Mouse (Mus musculus): ENCODE measurements around the gene Bend5. TPM values are rescaled to one million over a fixed set of nuclear protein-coding genes. Genes with fewer than 3 reads are reported as not detected.

Bend5 gene
- total and polyA plus RNA-seq, 2 experiments from 2014 or later = 7.9 to 13.8 TPM

DNA sequence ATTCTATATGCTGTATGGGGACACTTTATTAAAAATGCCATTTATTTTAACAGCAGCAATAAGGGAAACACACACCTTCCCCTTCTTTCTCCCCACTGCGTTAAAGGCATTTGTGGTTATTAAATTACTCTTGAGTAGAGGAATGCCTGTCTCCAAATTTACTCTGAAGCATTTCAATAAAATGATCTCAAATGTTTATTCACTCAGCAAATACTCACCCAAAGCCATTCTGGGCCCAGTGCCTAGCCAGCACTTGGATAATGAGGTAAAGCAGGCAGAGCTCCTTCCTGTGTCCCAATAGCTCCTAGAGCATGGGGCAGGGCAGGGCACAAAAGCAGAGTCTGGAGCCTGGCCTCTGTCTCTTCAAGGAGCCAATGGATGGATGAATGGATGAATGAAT is 58.2 kb downstream of the Bend5 start:
- H3K4me3 ChIP-seq (ENCODE audit: low read depth, low read length) = no peak overlapping the region
- no peak overlapping the region for H3K27ac ChIP-seq (ENCODE audit: low read depth)
- H3K9ac ChIP-seq (replicated peaks; ENCODE audit: low read depth, low read length) = no peak overlapping the region
- H3K4me1 ChIP-seq (ENCODE audit: control insufficient read depth, insufficient read depth) = no peaks in the 10 kb centered on the region; the same call in 1 of the 2 replicates
- no peaks in the 10 kb centered on the region for H3K9me3 ChIP-seq (replicated peaks; ENCODE audit: control insufficient read depth, low read length)
- H3K36me3 ChIP-seq (replicated peaks; ENCODE audit: control insufficient read depth, insufficient read depth, low read length) = no peaks in the 10 kb centered on the region
- 90% methylated on average over 1 of the region's 1 CpGs for WGBS
- no peaks in the 10 kb centered on the region for H3K27me3 ChIP-seq (ENCODE audit: control insufficient read depth, insufficient read depth, low read length)
- DNase-seq (ENCODE audit: low spot score) = no peak
- no peak for ATAC-seq (ENCODE audit: insufficient read depth, low read depth)
- no peak overlapping the region for H3K4me2 ChIP-seq (ENCODE audit: low read depth, low read length)
- TF ChIP-seq EP300 (IDR thresholded peaks at IDR 0.05; ENCODE audit: low read depth) (no peak), CTCF (IDR thresholded peaks at IDR 0.05; ENCODE audit: low read depth) (no peak)

DNA sequence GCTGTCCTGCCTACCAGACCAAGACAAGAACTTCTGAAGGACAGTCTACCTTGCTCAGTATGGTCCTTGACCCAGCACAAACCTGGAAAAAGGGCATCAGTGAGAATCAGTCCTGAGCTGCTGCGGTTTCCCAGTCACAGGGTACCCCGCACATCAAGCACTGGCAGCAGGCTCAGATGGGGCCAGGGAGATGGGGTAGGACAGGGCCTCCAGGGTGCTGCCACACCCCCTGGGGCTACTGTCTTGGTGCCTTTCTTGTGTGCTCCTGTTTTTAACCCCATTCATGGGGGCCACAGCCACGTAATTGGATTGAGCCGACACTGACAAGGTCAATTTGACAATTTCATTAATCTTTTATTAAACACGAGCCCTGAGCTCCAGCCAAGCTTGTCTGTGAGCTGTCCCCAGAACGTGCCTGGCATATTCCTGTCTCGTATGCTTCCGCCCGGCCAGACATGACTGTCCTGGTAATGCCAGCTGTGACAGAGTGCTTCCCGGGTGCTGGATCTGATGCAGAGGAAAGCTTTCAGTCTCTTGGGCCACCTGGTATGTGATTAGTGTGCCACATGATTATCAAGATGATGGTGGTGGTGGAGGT is 60.7 kb downstream of the Bend5 start:
- DNase-seq (ENCODE audit: low spot score) (no peak), ATAC-seq (ENCODE audit: insufficient read depth, low read depth) (no peak)
- no peaks in the 10 kb centered on the region for H3K9me3 ChIP-seq (replicated peaks; ENCODE audit: control insufficient read depth, low read length)
- WGBS = 73% methylated on average over 10 of the region's 10 CpGs
- no peaks in the 10 kb centered on the region for H3K27me3 ChIP-seq (ENCODE audit: control insufficient read depth, insufficient read depth, low read length)
- no peak overlapping the region for H3K9ac ChIP-seq (replicated peaks; ENCODE audit: low read depth, low read length)
- H3K4me1 ChIP-seq (ENCODE audit: control insufficient read depth, insufficient read depth) = no peaks in the 10 kb centered on the region; the same call in 1 of the 2 replicates
- H3K36me3 ChIP-seq (replicated peaks; ENCODE audit: control insufficient read depth, insufficient read depth, low read length) = no peaks in the 10 kb centered on the region
- H3K27ac ChIP-seq (ENCODE audit: low read depth) = no peak overlapping the region
- no peak overlapping the region for H3K4me2 ChIP-seq (ENCODE audit: low read depth, low read length)
- no peak for TF ChIP-seq EP300 (IDR thresholded peaks at IDR 0.05; ENCODE audit: low read depth)
- TF ChIP-seq CTCF (IDR thresholded peaks at IDR 0.05; ENCODE audit: low read depth) = no peak
- no peak overlapping the region for H3K4me3 ChIP-seq (ENCODE audit: low read depth, low read length)

GRCm38 (mm10) chr4:111477507-111477906 is 62.7 kb downstream of the Bend5 start:
- H3K4me1 ChIP-seq (ENCODE audit: control insufficient read depth, insufficient read depth) = no peaks in the 10 kb centered on the region; the same call in 1 of the 2 replicates
- no peak overlapping the region for H3K9ac ChIP-seq (replicated peaks; ENCODE audit: low read depth, low read length)
- TF ChIP-seq EP300 (IDR thresholded peaks at IDR 0.05; ENCODE audit: low read depth) = no peak
- TF ChIP-seq CTCF (IDR thresholded peaks at IDR 0.05; ENCODE audit: low read depth) = no peak
- H3K27me3 ChIP-seq (ENCODE audit: control insufficient read depth, insufficient read depth, low read length) = no peaks in the 10 kb centered on the region
- no peaks in the 10 kb centered on the region for H3K36me3 ChIP-seq (replicated peaks; ENCODE audit: control insufficient read depth, insufficient read depth, low read length)
- ATAC-seq (ENCODE audit: insufficient read depth, low read depth) (no peak), DNase-seq (ENCODE audit: low spot score) (no peak)
- no peaks in the 10 kb centered on the region for H3K9me3 ChIP-seq (replicated peaks; ENCODE audit: control insufficient read depth, low read length)
- H3K4me2 ChIP-seq (ENCODE audit: low read depth, low read length) = no peak overlapping the region
- no peak overlapping the region for H3K27ac ChIP-seq (ENCODE audit: low read depth)
- 46% methylated on average over 4 of the region's 4 CpGs for WGBS
- H3K4me3 ChIP-seq (ENCODE audit: low read depth, low read length) = no peak overlapping the region

GRCm38 (mm10) chr4:111483499-111483898 is 68.7 kb downstream of the Bend5 start:
- 65% methylated on average over 5 of the region's 5 CpGs for WGBS
- no peak for ATAC-seq (ENCODE audit: insufficient read depth, low read depth)

DNA sequence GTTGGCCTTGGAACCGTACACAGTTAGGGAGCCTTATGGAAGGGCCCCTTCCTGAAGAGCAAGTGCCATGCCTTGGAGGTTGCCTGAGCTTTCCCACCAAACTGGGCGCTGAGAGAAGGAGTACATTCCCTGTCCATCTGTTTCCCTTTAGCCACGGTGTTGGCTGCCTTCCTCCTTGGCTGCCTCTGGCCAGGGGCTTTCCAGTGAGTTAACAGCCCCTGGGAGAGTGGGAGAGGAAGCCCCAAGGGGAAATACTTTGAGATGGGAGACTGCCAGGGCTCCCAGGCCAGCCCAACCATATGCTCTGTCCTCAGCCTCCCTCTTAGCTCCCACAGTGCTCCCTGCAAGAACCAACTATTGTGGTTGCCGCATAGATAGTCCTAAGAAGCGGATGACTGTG is 70.4 kb downstream of the Bend5 start:
- no peaks in the 10 kb centered on the region for H3K36me3 ChIP-seq (replicated peaks; ENCODE audit: control insufficient read depth, insufficient read depth, low read length)
- no peaks in the 10 kb centered on the region for H3K27me3 ChIP-seq (ENCODE audit: control insufficient read depth, insufficient read depth, low read length)
- WGBS = 57% methylated on average over 5 of the region's 5 CpGs
- peak; percentile 57 for ATAC-seq (ENCODE audit: insufficient read depth, low read depth)
- no peaks in the 10 kb centered on the region for H3K9me3 ChIP-seq (replicated peaks; ENCODE audit: control insufficient read depth, low read length)
- TF ChIP-seq CTCF (IDR thresholded peaks at IDR 0.05; ENCODE audit: low read depth) = no peak
- no peak for TF ChIP-seq EP300 (IDR thresholded peaks at IDR 0.05; ENCODE audit: low read depth)
- no peak overlapping the region for H3K4me2 ChIP-seq (ENCODE audit: low read depth, low read length)
- no peak overlapping the region for H3K4me3 ChIP-seq (ENCODE audit: low read depth, low read length)
- no peaks in the 10 kb centered on the region for H3K4me1 ChIP-seq (ENCODE audit: control insufficient read depth, insufficient read depth)
- H3K27ac ChIP-seq (ENCODE audit: low read depth) = no peak overlapping the region
- DNase-seq (ENCODE audit: low spot score) = no peak
- no peak overlapping the region for H3K9ac ChIP-seq (replicated peaks; ENCODE audit: low read depth, low read length)

More at GRCm38 (mm10) chr4:111483499-111483898, 68.7 kb downstream of the Bend5 start:
- DNase-seq (ENCODE audit: low spot score) = no peak
- no peak overlapping the region for H3K9ac ChIP-seq (replicated peaks; ENCODE audit: low read depth, low read length)
- no peak overlapping the region for H3K4me3 ChIP-seq (ENCODE audit: low read depth, low read length)
- H3K4me2 ChIP-seq (ENCODE audit: low read depth, low read length) = no peak overlapping the region
- TF ChIP-seq CTCF (IDR thresholded peaks at IDR 0.05; ENCODE audit: low read depth) (no peak), EP300 (IDR thresholded peaks at IDR 0.05; ENCODE audit: low read depth) (no peak)
- H3K9me3 ChIP-seq (replicated peaks; ENCODE audit: control insufficient read depth, low read length) = no peaks in the 10 kb centered on the region
- no peaks in the 10 kb centered on the region for H3K27me3 ChIP-seq (ENCODE audit: control insufficient read depth, insufficient read depth, low read length)
- H3K4me1 ChIP-seq (ENCODE audit: control insufficient read depth, insufficient read depth) = no peaks in the 10 kb centered on the region
- no peaks in the 10 kb centered on the region for H3K36me3 ChIP-seq (replicated peaks; ENCODE audit: control insufficient read depth, insufficient read depth, low read length)
- H3K27ac ChIP-seq (ENCODE audit: low read depth) = no peak overlapping the region

DNA sequence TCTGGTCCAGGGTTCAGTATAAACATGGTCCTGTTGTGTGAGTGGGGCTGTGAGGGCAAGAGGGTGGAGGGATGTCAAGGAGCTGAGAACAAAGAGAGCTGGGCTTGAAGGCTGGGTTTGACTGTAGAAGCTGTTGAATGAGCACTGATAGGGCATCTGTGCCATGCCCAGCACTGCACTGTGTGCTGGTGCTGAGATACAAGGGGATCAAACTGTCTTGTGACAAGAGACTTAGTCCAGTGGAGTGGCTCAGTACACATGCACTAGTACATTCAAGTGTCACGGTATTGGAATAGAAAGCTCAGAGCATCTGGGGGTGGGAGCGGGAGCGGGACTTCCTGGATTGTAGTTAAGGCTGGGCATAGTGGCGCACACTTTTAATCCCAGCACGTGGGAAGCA is 71.4 kb downstream of the Bend5 start:
- TF ChIP-seq CTCF (IDR thresholded peaks at IDR 0.05; ENCODE audit: low read depth) (no peak), EP300 (IDR thresholded peaks at IDR 0.05; ENCODE audit: low read depth) (no peak)
- H3K36me3 ChIP-seq (replicated peaks; ENCODE audit: control insufficient read depth, insufficient read depth, low read length) = no peaks in the 10 kb centered on the region
- no peaks in the 10 kb centered on the region for H3K27me3 ChIP-seq (ENCODE audit: control insufficient read depth, insufficient read depth, low read length)
- H3K9ac ChIP-seq (replicated peaks; ENCODE audit: low read depth, low read length) = no peak overlapping the region
- no peak overlapping the region for H3K27ac ChIP-seq (ENCODE audit: low read depth)
- WGBS = 71% methylated on average over 5 of the region's 5 CpGs
- H3K4me1 ChIP-seq (ENCODE audit: control insufficient read depth, insufficient read depth) = no peaks in the 10 kb centered on the region
- DNase-seq (ENCODE audit: low spot score) (no peak), ATAC-seq (ENCODE audit: insufficient read depth, low read depth) (no peak)
- H3K4me3 ChIP-seq (ENCODE audit: low read depth, low read length) = no peak overlapping the region
- H3K9me3 ChIP-seq (replicated peaks; ENCODE audit: control insufficient read depth, low read length) = no peaks in the 10 kb centered on the region
- H3K4me2 ChIP-seq (ENCODE audit: low read depth, low read length) = no peak overlapping the region

All from heart, postnatal 0 days (tissue).